Mouse (Mus musculus) MEL (cell line): ENCODE measurements at regions not wholly inside any gene's neighbourhood (a gene's known extent, or its start where the extent isn't known, plus 50 kb on each side); places are given as distances from the start of the nearest gene placed in this dataset.

Experiments used
- DNase-seq: peaks from one replicate; pipeline ENCODE4 v3.0.0; 2011; ENCODE audit warnings: low read depth, low spot score
- H3K27ac ChIP-seq: 2 replicates; pipeline ENCODE4 v1.5.1; 2012; ENCODE audit warnings: low read depth, mild to moderate bottlenecking, control low read depth, low read length, moderate library complexity; ENCODE audit not compliant: control insufficient read depth
- H3K27me3 ChIP-seq, 2 experiments: fragments of 150-350 bp in 1 of 2; sonication (generic) in 1 of 2; 2 replicates each; pipeline ENCODE4 v1.6.1; 2012; ENCODE audit warnings: low read length in 2 of 2, mild to moderate bottlenecking in 2 of 2, improper control_type of control experiment in 1 of 2, moderate library complexity in 1 of 2; ENCODE audit not compliant: insufficient read depth in 2 of 2, control insufficient read depth in 1 of 2
- H3K36me3 ChIP-seq, 2 experiments: 2 replicates each; pipeline ENCODE4 v1.6.1; 2012 to 2014; ENCODE audit warnings: low read length in 2 of 2, improper control_type of control experiment in 1 of 2, inconsistent platforms in 1 of 2, mild to moderate bottlenecking in 1 of 2; ENCODE audit not compliant: insufficient read depth in 2 of 2, control insufficient read depth in 1 of 2
- H3K4me1 ChIP-seq, 2 experiments: fragments of 150-350 bp in 1 of 2; sonication (generic) in 1 of 2; 2 replicates each; pipeline ENCODE4 v1.6.1; 2012; ENCODE audit warnings: low read length in 2 of 2, improper control_type of control experiment in 1 of 2, mild to moderate bottlenecking in 1 of 2; ENCODE audit not compliant: insufficient read depth in 2 of 2, control insufficient read depth in 1 of 2
- H3K4me3 ChIP-seq, 2 experiments: fragments of 150-350 bp in 1 of 2; sonication (generic) in 1 of 2; 2 replicates each; pipeline ENCODE4 v1.5.1; 2012; ENCODE audit warnings: low read depth in 2 of 2, low read length in 2 of 2, mild to moderate bottlenecking in 2 of 2, moderate library complexity in 2 of 2, control low read depth in 1 of 2, improper control_type of control experiment in 1 of 2; ENCODE audit not compliant: control insufficient read depth in 1 of 2, insufficient read depth in 1 of 2
- H3K79me2 ChIP-seq: 2 replicates; pipeline ENCODE4 v1.6.1; 2012; ENCODE audit warnings: mild to moderate bottlenecking, low read length, moderate library complexity; ENCODE audit not compliant: control insufficient read depth, poor library complexity, insufficient read depth
- H3K9ac ChIP-seq: 2 replicates; pipeline ENCODE4 v1.6.1; 2012; ENCODE audit warnings: low read depth, mild to moderate bottlenecking, control low read depth, low read length, moderate library complexity; ENCODE audit not compliant: control insufficient read depth, poor library complexity, severe bottlenecking
- H3K9me3 ChIP-seq: fragments of 150-350 bp; sonication (generic); replicated peaks from 2 replicates; pipeline ENCODE4 v1.6.1; 2012; ENCODE audit warnings: mild to moderate bottlenecking, low read length, improper control_type of control experiment, moderate library complexity; ENCODE audit not compliant: insufficient read depth
- BHLHE40 ChIP-seq: IDR thresholded peaks from 2 replicates; pipeline ENCODE4 v1.6.1; 2012; ENCODE audit warnings: low read depth, mild to moderate bottlenecking, inconsistent platforms, low read length, improper control_type of control experiment, borderline replicate concordance
- CHD1 ChIP-seq: IDR thresholded peaks from 2 replicates; pipeline ENCODE4 v1.6.1; 2012; ENCODE audit warnings: low read depth, mild to moderate bottlenecking, inconsistent platforms, low read length, improper control_type of control experiment
- CHD2 ChIP-seq: IDR thresholded peaks from 2 replicates; pipeline ENCODE4 v1.6.1; 2011; ENCODE audit warnings: low read length, improper control_type of control experiment
- CTCF ChIP-seq, 3 experiments: IDR thresholded peaks in 2 of 3; conservative IDR thresholded peaks in 1 of 3; 2 replicates each; pipeline ENCODE4 v1.5.1; 2011 to 2012; ENCODE audit warnings: low read length in 3 of 3, low read depth in 2 of 3, mild to moderate bottlenecking in 2 of 3, improper control_type of control experiment in 1 of 3, inconsistent platforms in 1 of 3, mixed read lengths in 1 of 3, moderate library complexity in 1 of 3; ENCODE audit not compliant: control insufficient read depth in 1 of 3, insufficient read depth in 1 of 3, poor library complexity in 1 of 3, severe bottlenecking in 1 of 3
- E2F4 ChIP-seq: IDR thresholded peaks from 2 replicates; pipeline ENCODE4 v1.6.1; 2011; ENCODE audit warnings: low read depth, low read length, improper control_type of control experiment, borderline replicate concordance
- ETS1 ChIP-seq: IDR thresholded peaks from 2 replicates; pipeline ENCODE4 v1.6.1; 2012; ENCODE audit warnings: low read depth, mild to moderate bottlenecking, inconsistent platforms, low read length, improper control_type of control experiment, moderate library complexity
- GABPA ChIP-seq: IDR thresholded peaks from 2 replicates; pipeline ENCODE4 v1.6.1; 2012; ENCODE audit warnings: low read depth, mild to moderate bottlenecking, inconsistent platforms, low read length, improper control_type of control experiment, moderate library complexity
- GATA1 ChIP-seq: IDR thresholded peaks from 2 replicates; pipeline ENCODE4 v1.6.1; 2011; ENCODE audit warnings: low read depth, low read length, improper control_type of control experiment
- HCFC1 ChIP-seq: IDR thresholded peaks from 2 replicates; pipeline ENCODE4 v1.6.1; 2012; ENCODE audit warnings: low read depth, mild to moderate bottlenecking, inconsistent platforms, low read length, improper control_type of control experiment, moderate library complexity
- KAT2A ChIP-seq: conservative IDR thresholded peaks from 2 replicates; pipeline ENCODE4 v1.6.1; 2012; ENCODE audit warnings: low read depth, low read length, improper control_type of control experiment, inconsistent platforms
- MAZ ChIP-seq: IDR thresholded peaks from 2 replicates; pipeline ENCODE4 v1.6.1; 2012; ENCODE audit warnings: low read depth, mild to moderate bottlenecking, inconsistent platforms, low read length, improper control_type of control experiment
- MXI1 ChIP-seq: IDR thresholded peaks from 2 replicates; pipeline ENCODE4 v1.6.1; 2011; ENCODE audit warnings: mild to moderate bottlenecking, low read depth, low read length, improper control_type of control experiment
- MYC ChIP-seq: IDR thresholded peaks from 2 replicates; pipeline ENCODE4 v1.6.1; 2011; ENCODE audit warnings: low read depth, mild to moderate bottlenecking, low read length, improper control_type of control experiment, moderate library complexity
- NRF1 ChIP-seq: IDR thresholded peaks from 2 replicates; pipeline ENCODE4 v1.6.1; 2014; ENCODE audit warnings: low read depth, mild to moderate bottlenecking, inconsistent platforms, low read length, improper control_type of control experiment, moderate library complexity; ENCODE audit not compliant: poor library complexity, insufficient read depth, severe bottlenecking
- POLR2A ChIP-seq, 2 experiments: IDR thresholded peaks; 2 replicates each; pipeline ENCODE4 v1.6.1; 2011 to 2012; ENCODE audit warnings: low read length in 2 of 2, mild to moderate bottlenecking in 2 of 2, control low read depth in 1 of 2, improper control_type of control experiment in 1 of 2, low read depth in 1 of 2, moderate library complexity in 1 of 2; ENCODE audit not compliant: control insufficient read depth in 1 of 2, insufficient read depth in 1 of 2, poor library complexity in 1 of 2
- POLR2AphosphoS2 ChIP-seq: IDR thresholded peaks from 2 replicates; pipeline ENCODE4 v1.6.1; 2011; ENCODE audit warnings: low read length, improper control_type of control experiment
- TAL1 ChIP-seq: IDR thresholded peaks from 2 replicates; pipeline ENCODE4 v1.6.1; 2012; ENCODE audit warnings: mild to moderate bottlenecking, inconsistent platforms, low read length, moderate library complexity, mixed read lengths
- USF2 ChIP-seq, 2 experiments: IDR thresholded peaks; 2 replicates each; pipeline ENCODE4 v1.6.1; 2011 to 2012; ENCODE audit warnings: improper control_type of control experiment in 2 of 2, low read length in 2 of 2, borderline replicate concordance in 1 of 2, inconsistent platforms in 1 of 2, low read depth in 1 of 2, mild to moderate bottlenecking in 1 of 2; ENCODE audit not compliant: insufficient read depth in 1 of 2
- ZC3H11A ChIP-seq: IDR thresholded peaks from 2 replicates; pipeline ENCODE4 v1.6.1; 2012; ENCODE audit warnings: low read depth, mild to moderate bottlenecking, inconsistent platforms, low read length, improper control_type of control experiment

DNA sequence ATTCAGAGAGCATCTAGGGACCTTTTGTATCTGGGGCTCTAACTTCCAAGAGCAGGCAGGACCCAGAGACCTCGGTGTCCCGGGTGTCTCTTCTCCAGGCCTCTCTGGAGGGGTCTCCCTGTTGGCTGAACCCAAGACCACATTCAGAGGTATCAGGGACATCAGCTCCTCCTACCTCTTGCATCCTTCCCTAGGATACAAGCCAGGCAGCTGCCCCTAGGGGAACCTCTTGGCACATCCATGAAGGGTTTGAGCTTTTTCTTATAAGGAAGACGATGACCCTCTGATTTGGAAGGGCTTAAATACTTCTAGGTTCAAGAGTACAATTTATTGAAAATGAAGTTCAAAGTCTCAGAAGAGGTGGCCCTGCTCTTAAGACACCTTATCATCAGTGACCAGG lies 57.2 kb upstream of the Dio3 start:
- H3K27me3 ChIP-seq: no peaks in the 10 kb centered on the region
- no peak for TF ChIP-seq HCFC1
- TF ChIP-seq MXI1: no peak
- no peak for TF ChIP-seq POLR2A (IDR thresholded peaks at IDR 0.05; ENCODE audit: control insufficient read depth in 1 of 2, insufficient read depth in 1 of 2, low read depth in 1 of 2, low read length in 2 of 2, poor library complexity in 1 of 2)
- TF ChIP-seq USF2 (IDR thresholded peaks at IDR 0.05; ENCODE audit: borderline replicate concordance in 1 of 2, insufficient read depth in 1 of 2, low read depth in 1 of 2, low read length in 2 of 2): no peak
- TF ChIP-seq GATA1: no peak
- no peak for TF ChIP-seq TAL1
- TF ChIP-seq POLR2AphosphoS2: no peak
- TF ChIP-seq MYC: no peak
- no peak for TF ChIP-seq CTCF (IDR thresholded peaks at IDR 0.05 in 2 of 3, conservative IDR thresholded peaks at IDR 0.05 in 1 of 3; ENCODE audit: control insufficient read depth in 1 of 3, insufficient read depth in 1 of 3, low read depth in 2 of 3, low read length in 3 of 3, poor library complexity in 1 of 3, severe bottlenecking in 1 of 3)
- no peak for TF ChIP-seq ETS1
- no peak for TF ChIP-seq ZC3H11A
- TF ChIP-seq CHD1: no peak
- no peaks in the 10 kb centered on the region for H3K9me3 ChIP-seq
- no peak overlapping the region for H3K27ac ChIP-seq
- no peaks in the 10 kb centered on the region for H3K36me3 ChIP-seq
- H3K9ac ChIP-seq: no peak overlapping the region
- no peak overlapping the region for H3K4me3 ChIP-seq
- DNase-seq: no peak
- H3K4me1 ChIP-seq: no peaks in the 10 kb centered on the region
- no peaks in the 10 kb centered on the region for H3K79me2 ChIP-seq

DNA sequence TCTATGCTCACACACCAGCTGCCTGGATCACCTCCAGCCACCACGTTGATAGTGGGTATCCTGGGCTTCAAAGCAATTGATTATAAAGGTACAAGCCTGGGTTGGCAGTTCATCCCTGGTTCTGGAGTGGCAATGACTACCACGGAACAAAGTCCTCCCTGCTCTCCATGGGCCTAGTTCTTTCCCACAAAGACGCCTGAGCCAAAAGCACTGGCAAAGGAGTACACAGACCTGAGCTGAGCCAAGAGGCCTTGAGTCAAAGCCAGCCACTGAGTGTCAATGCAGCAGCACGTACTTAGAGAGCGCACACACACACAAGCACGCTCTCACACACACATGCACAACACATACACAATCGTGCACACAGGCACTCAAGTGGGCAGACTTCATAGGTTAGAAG lies 54.6 kb upstream of the Dio3 start:
- H3K27me3 ChIP-seq: no peaks in the 10 kb centered on the region
- no peaks in the 10 kb centered on the region for H3K9me3 ChIP-seq
- no peak for TF ChIP-seq E2F4
- no peak for TF ChIP-seq MAZ
- no peak for TF ChIP-seq NRF1
- TF ChIP-seq POLR2AphosphoS2: no peak
- H3K4me1 ChIP-seq: no peaks in the 10 kb centered on the region
- H3K27ac ChIP-seq: no peak overlapping the region
- DNase-seq: no peak
- H3K9ac ChIP-seq: no peak overlapping the region
- H3K79me2 ChIP-seq: no peaks in the 10 kb centered on the region
- H3K4me3 ChIP-seq: no peak overlapping the region
- H3K36me3 ChIP-seq: no peaks in the 10 kb centered on the region

DNA sequence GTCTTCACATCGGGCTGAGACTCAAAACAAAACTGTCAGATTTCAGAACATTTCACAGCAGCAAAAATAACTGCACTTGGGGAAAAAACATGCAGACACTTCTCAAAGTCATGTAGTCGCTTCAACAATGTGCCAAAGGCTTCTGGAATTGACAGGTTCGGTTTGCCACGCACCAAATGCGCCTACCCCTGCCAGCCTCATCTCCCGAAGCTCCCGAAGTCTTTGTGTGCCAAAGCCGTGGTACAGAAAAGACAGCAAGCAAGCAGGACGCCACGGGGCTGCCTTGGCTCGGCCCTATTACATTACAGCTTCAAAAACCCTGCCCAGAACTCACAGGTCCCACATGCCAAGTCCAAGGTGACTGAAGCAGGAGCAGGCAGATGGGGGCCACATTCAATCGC lies 50.9 kb upstream of the Dio3 start:
- Histone ChIP-seq H3K9me3 (no peaks in the 10 kb centered on the region), H3K27ac (no peak overlapping the region), H3K4me3 (no peak overlapping the region), H3K4me1 (no peaks in the 10 kb centered on the region), H3K36me3 (no peaks in the 10 kb centered on the region), H3K9ac (no peak overlapping the region), H3K79me2 (no peaks in the 10 kb centered on the region), H3K27me3 (no peaks in the 10 kb centered on the region)
- DNase-seq: no peak
- no peak for TF ChIP-seq CTCF (IDR thresholded peaks at IDR 0.05 in 2 of 3, conservative IDR thresholded peaks at IDR 0.05 in 1 of 3; ENCODE audit: control insufficient read depth in 1 of 3, insufficient read depth in 1 of 3, low read depth in 2 of 3, low read length in 3 of 3, poor library complexity in 1 of 3, severe bottlenecking in 1 of 3)
- TF ChIP-seq USF2 (IDR thresholded peaks at IDR 0.05; ENCODE audit: borderline replicate concordance in 1 of 2, insufficient read depth in 1 of 2, low read depth in 1 of 2, low read length in 2 of 2): no peak
- TF ChIP-seq GABPA: no peak
- no peak for TF ChIP-seq CHD1
- TF ChIP-seq CHD2: no peak
- TF ChIP-seq KAT2A: no peak
- TF ChIP-seq BHLHE40: no peak
